Mouse (Mus musculus): ENCODE results near the gene Napepld. TPM values are rescaled to one million over a fixed set of nuclear protein-coding genes. Genes with fewer than 3 reads are reported as not detected.
A peak's percentile ranks its signal among the peaks of the same experiment; 100 is the strongest.

Napepld gene
- polyA plus RNA-seq, 1 experiment = 0.75 TPM

DNA sequence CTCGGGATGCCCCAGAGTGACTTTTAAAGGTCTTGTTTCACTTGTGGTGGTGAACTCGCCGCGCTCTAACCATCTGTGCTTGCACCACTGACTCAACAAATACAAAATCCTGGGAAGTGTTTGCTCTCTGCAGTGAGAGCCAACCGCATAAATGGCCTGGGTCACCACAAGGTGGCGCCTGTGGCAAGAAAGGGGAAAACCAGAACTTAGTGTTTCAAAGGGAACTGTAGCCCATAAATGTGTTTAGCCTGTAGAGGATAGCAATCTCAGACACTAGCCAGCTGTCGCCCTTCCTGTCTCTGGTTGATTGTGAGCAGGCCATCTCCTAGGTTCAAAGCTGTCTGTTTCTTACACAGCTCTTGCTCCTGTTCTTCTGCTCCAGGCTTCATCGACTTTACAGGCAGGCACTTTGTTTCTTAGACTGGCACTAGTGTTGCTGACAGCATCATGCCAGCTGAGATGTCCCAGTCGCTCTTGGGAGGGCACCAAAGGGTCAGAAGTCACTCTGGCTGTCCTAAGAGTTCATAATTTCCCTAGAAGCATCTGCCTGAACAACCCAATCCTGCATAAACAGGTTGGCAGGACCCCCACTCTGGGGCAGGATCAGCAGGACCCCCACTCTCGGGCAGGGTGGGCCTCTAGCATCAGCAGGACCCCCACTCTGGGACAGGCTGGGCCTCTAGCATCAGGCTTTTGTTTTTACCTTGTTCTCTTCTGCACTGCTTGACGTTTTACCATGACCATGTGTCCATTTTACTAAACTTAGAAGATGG lies 42.4 kb downstream of the Napepld start:
- TF ChIP-seq CTCF (IDR thresholded peaks at IDR 0.05; ENCODE audit: extremely low read depth, insufficient read depth, insufficient read length, insufficient replicate concordance) (peak; percentile 73; the same call in 1 of the 2 replicates), POLR2A (IDR thresholded peaks at IDR 0.05; ENCODE audit: low read depth, low read length) (no peak)

DNA sequence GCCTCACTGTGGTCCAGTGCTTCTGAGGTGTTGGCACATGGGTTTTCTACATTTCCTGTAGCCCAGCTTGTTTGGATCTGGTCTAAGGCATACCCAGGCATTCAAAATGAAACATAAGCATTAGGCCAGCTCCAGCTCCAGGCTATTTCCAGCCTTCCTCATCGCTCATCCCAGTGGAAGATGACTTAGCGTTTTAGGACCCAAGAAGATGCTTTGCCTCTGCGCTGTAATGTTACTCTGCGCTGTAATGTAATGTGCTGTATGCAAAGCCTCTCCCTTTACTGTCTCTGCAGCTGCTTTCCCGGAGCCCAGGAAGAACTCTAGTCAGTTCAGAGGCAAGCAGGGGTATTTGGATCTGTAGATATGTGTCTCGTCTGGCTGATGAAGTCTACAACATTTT lies 43.2 kb downstream of the Napepld start:
- H3K27ac ChIP-seq (ENCODE audit: insufficient read depth, low read length) = no peak overlapping the region
- H3K4me1 ChIP-seq (ENCODE audit: control insufficient read depth, insufficient read depth, insufficient read length) = peaks cover 4% of the 10 kb centered on the region; the same call in 1 of the 2 replicates
- H3K27me3 ChIP-seq (ENCODE audit: control insufficient read depth, insufficient read depth, low read length) = no peaks in the 10 kb centered on the region
- TF ChIP-seq POLR2A (IDR thresholded peaks at IDR 0.05; ENCODE audit: low read depth, low read length) (no peak), CTCF (IDR thresholded peaks at IDR 0.05; ENCODE audit: extremely low read depth, insufficient read depth, insufficient read length, insufficient replicate concordance) (no peak)
- DNase-seq (ENCODE audit: low read depth in 1 of 2, low spot score in 2 of 2) = no peak
- peaks cover 19% of the 10 kb centered on the region for H3K36me3 ChIP-seq (ENCODE audit: control insufficient read depth, insufficient read depth, low read length)
- no peak overlapping the region for H3K4me3 ChIP-seq (ENCODE audit: extremely low read depth, insufficient read depth, insufficient read length)
- WGBS = 97% methylated on average over 6 of the region's 6 CpGs

More for the DNA sequence above, 42.4 kb downstream of the Napepld start:
- H3K27ac ChIP-seq (ENCODE audit: insufficient read depth, low read length) = no peak overlapping the region
- H3K4me3 ChIP-seq (ENCODE audit: extremely low read depth, insufficient read depth, insufficient read length) = no peak overlapping the region
- DNase-seq (ENCODE audit: low read depth in 1 of 2, low spot score in 2 of 2) = peak; percentile 30 to 73
- WGBS = 58% methylated on average over 11 of the region's 11 CpGs
- peaks cover 4% of the 10 kb centered on the region; the same call in 1 of the 2 replicates for H3K4me1 ChIP-seq (ENCODE audit: control insufficient read depth, insufficient read depth, insufficient read length)
- no peaks in the 10 kb centered on the region for H3K27me3 ChIP-seq (ENCODE audit: control insufficient read depth, insufficient read depth, low read length)
- H3K36me3 ChIP-seq (ENCODE audit: control insufficient read depth, insufficient read depth, low read length) = peaks cover 17% of the 10 kb centered on the region

DNA sequence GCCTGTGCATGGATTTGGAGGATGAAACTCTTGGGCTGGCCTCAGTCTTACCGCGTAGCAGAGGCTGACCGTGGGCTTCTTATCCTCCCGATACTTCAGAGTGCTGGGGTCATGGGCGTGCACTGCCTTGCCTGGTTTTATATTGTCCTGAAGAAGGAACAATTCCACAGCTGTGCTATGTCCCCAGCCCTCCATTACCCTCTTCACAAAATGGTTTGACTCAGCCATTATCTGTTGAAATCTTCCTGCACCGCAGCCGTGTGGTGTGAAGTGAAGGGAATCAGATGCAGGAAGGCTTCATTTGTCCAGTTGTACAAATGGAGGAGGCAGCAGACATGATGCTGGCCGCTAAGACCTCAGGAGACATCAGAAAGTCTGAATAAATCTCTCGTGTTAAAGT lies 44.3 kb downstream of the Napepld start:
- H3K27me3 ChIP-seq (ENCODE audit: control insufficient read depth, insufficient read depth, low read length) = no peaks in the 10 kb centered on the region
- peaks cover 20% of the 10 kb centered on the region for H3K36me3 ChIP-seq (ENCODE audit: control insufficient read depth, insufficient read depth, low read length)
- 93% methylated on average over 9 of the region's 9 CpGs for WGBS
- no peak for TF ChIP-seq POLR2A (IDR thresholded peaks at IDR 0.05; ENCODE audit: low read depth, low read length)
- no peak for TF ChIP-seq CTCF (IDR thresholded peaks at IDR 0.05; ENCODE audit: extremely low read depth, insufficient read depth, insufficient read length, insufficient replicate concordance)
- DNase-seq (ENCODE audit: low read depth in 1 of 2, low spot score in 2 of 2) = no peak
- H3K4me3 ChIP-seq (ENCODE audit: extremely low read depth, insufficient read depth, insufficient read length) = no peak overlapping the region
- H3K27ac ChIP-seq (ENCODE audit: insufficient read depth, low read length) = no peak overlapping the region
- H3K4me1 ChIP-seq (ENCODE audit: control insufficient read depth, insufficient read depth, insufficient read length) = peaks cover 4% of the 10 kb centered on the region; the same call in 1 of the 2 replicates

DNA sequence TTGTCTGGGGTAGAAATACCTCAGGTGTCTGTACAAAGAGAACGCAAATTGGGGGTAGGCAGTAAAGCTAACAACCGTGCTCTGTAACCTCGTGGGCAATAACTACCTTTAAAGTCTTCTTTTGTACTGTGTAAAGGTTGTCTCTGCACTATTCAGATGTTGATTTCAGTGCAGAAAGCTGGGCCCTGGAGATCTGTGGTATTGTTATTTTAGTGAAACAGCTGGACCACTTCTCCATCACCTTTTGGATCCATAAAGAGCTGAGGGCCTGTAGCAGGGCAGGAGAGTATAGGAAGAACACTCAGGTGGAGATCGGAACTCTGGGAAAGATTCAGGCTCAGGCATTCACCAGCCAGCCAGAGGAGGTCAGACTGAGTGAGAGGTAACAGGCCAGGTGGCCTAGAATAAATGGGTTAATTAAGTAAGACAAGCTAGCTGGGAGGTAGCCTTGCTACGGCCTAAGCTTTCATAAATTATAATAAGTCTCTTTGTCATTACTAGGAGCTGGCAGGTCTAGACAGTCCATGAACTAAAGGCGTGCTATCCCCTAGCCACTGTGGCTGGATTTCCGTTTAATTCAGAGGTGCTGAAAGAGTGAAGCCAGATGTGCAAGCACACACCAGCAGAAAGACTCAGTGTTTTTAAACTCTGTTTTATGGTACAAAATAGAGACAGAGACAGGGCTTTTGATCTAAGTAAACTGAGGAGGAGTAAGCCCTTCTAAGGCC lies 49.1 kb downstream of the Napepld start:
- peaks cover 32% of the 10 kb centered on the region for H3K36me3 ChIP-seq (ENCODE audit: control insufficient read depth, insufficient read depth, low read length)
- no peak overlapping the region for H3K27ac ChIP-seq (ENCODE audit: insufficient read depth, low read length)
- TF ChIP-seq CTCF (IDR thresholded peaks at IDR 0.05; ENCODE audit: extremely low read depth, insufficient read depth, insufficient read length, insufficient replicate concordance) (no peak), POLR2A (IDR thresholded peaks at IDR 0.05; ENCODE audit: low read depth, low read length) (no peak)
- H3K27me3 ChIP-seq (ENCODE audit: control insufficient read depth, insufficient read depth, low read length) = no peaks in the 10 kb centered on the region
- no peaks in the 10 kb centered on the region for H3K4me1 ChIP-seq (ENCODE audit: control insufficient read depth, insufficient read depth, insufficient read length)
- DNase-seq (ENCODE audit: low read depth in 1 of 2, low spot score in 2 of 2) = no peak
- 91% methylated on average over 7 of the region's 7 CpGs for WGBS
- H3K4me3 ChIP-seq (ENCODE audit: extremely low read depth, insufficient read depth, insufficient read length) = no peak overlapping the region

DNA sequence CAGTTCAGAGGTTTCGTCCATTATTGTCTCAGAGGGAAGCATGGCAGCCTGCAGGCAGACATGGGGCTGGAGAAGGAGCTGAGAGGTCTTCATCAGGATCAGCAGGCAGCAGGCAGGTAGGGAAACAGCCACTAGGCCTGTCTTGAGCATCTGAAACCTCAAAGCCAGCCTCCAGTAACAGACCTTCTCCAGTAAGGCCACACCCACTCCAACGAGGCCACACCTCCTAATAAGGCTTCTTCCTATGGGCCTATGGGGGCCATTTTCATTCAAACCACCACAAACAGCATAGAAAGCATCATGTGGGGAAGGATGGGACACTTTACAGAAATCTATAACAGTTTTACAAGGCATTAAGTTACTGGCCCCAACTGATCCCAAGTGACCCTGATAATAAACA lies 50.5 kb downstream of the Napepld start:
- Histone ChIP-seq H3K36me3 (ENCODE audit: control insufficient read depth, insufficient read depth, low read length) (peaks cover 30% of the 10 kb centered on the region), H3K4me1 (ENCODE audit: control insufficient read depth, insufficient read depth, insufficient read length) (no peaks in the 10 kb centered on the region)

DNA sequence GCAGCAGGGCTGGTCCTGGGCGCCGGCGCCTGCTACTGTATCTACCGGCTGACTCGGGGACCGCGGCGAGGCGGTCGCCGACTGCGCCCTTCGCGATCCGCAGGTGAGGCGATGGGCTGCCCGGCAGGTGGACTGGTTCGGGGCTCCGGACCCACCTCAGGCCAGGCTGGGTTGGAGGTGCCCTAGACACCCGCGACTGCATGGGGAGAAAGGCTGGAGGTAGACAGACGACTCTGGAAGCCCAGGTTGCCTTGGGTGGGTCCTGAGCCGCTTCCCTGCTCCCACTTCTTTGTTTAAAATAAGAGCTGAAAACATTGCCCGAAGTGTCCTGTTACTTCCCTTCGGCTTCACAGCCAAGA lies 55.1 kb downstream of the Napepld start:
- H3K27ac ChIP-seq (ENCODE audit: insufficient read depth, low read length) = peak overlapping the region; percentile 82
- no peak for TF ChIP-seq POLR2A (IDR thresholded peaks at IDR 0.05; ENCODE audit: low read depth, low read length)
- TF ChIP-seq CTCF (IDR thresholded peaks at IDR 0.05; ENCODE audit: extremely low read depth, insufficient read depth, insufficient read length, insufficient replicate concordance) = no peak
- WGBS = 0% methylated on average over 25 of the region's 25 CpGs
- H3K36me3 ChIP-seq (ENCODE audit: control insufficient read depth, insufficient read depth, low read length) = peaks cover 18% of the 10 kb centered on the region
- H3K27me3 ChIP-seq (ENCODE audit: control insufficient read depth, insufficient read depth, low read length) = no peaks in the 10 kb centered on the region; the same call in 1 of the 2 replicates
- no peaks in the 10 kb centered on the region for H3K4me1 ChIP-seq (ENCODE audit: control insufficient read depth, insufficient read depth, insufficient read length)
- H3K4me3 ChIP-seq (ENCODE audit: extremely low read depth, insufficient read depth, insufficient read length) = peak overlapping the region; percentile 85
- DNase-seq (ENCODE audit: low read depth in 1 of 2, low spot score in 2 of 2) = no peak

More for the DNA sequence above, 50.5 kb downstream of the Napepld start:
- H3K27me3 ChIP-seq (ENCODE audit: control insufficient read depth, insufficient read depth, low read length) = no peaks in the 10 kb centered on the region
- no peak for DNase-seq (ENCODE audit: low read depth in 1 of 2, low spot score in 2 of 2)
- no peak overlapping the region for H3K4me3 ChIP-seq (ENCODE audit: extremely low read depth, insufficient read depth, insufficient read length)
- TF ChIP-seq POLR2A (IDR thresholded peaks at IDR 0.05; ENCODE audit: low read depth, low read length) = no peak
- WGBS = 76% methylated on average over 2 of the region's 2 CpGs
- no peak overlapping the region for H3K27ac ChIP-seq (ENCODE audit: insufficient read depth, low read length)
